Mouse (Mus musculus): Measurements from ENCODE around the gene Sycp1. TPM values are rescaled to one million over a fixed set of nuclear protein-coding genes. Genes with fewer than 3 reads are reported as not detected.

Gene Sycp1
- polyA plus RNA-seq (2017; shearing (Covaris generic)), result not detected

GRCm38 (mm10) chr3:102935451-102936354 is at the start of gene Sycp1:
Gene Sycp1 (minus strand): TSS chr3:102936100.

GRCm38 (mm10) chr3:102964033-102964432 is 28.1 kb upstream of the Sycp1 start, which contains the start of gene Nr1h5:
Gene Nr1h5 (minus strand): TSS chr3:102964133.

GRCm38 (mm10) chr3:102782618-102783017 is 153.3 kb downstream of the Sycp1 start, which contains the start of gene Tshb:
Gene Tshb (minus strand): TSS chr3:102782718.

Other genes starting within 250 kb of the Sycp1 start
- 3.0 TPM for gene Tspan2, start 201.6 kb downstream of the Sycp1 start, polyA plus RNA-seq (2017; shearing (Covaris generic))
- gene Tshb, start 153.4 kb downstream of the Sycp1 start, polyA plus RNA-seq (2017; shearing (Covaris generic)), result 0.28 TPM
- not detected for gene Nr1h5, start 28.0 kb upstream of the Sycp1 start, polyA plus RNA-seq (2017; shearing (Covaris generic))
- gene Sike1, start 59.6 kb upstream of the Sycp1 start, polyA plus RNA-seq (2017; shearing (Covaris generic)), result 90.7 TPM
- gene Csde1, start 84.3 kb upstream of the Sycp1 start, polyA plus RNA-seq (2017; shearing (Covaris generic)), result 536 TPM
- 48.7 TPM for gene Nras, start 122.2 kb upstream of the Sycp1 start, polyA plus RNA-seq (2017; shearing (Covaris generic))
- not detected for gene Ampd1, start 137.9 kb upstream of the Sycp1 start, polyA plus RNA-seq (2017; shearing (Covaris generic))
- gene Dennd2c, start 166.5 kb upstream of the Sycp1 start, polyA plus RNA-seq (2017; shearing (Covaris generic)), result 0.80 TPM
- 138 TPM for gene Bcas2, start 235.6 kb upstream of the Sycp1 start, polyA plus RNA-seq (2017; shearing (Covaris generic))

All from effector memory CD4-positive, alpha-beta T cell, adult 7 months (primary cell).